Mouse (Mus musculus) megakaryocyte, embryonic 14.5 days (primary cell): ENCODE data around the gene Enpp5. TPM values are rescaled to one million over a fixed set of nuclear protein-coding genes. Genes with fewer than 3 reads are reported as not detected.

Experiments
- H3K27me3 ChIP-seq: replicated peaks from 2 replicates; pipeline ENCODE3; 2012; ENCODE audit warnings: inconsistent platforms
- H3K36me3 ChIP-seq: replicated peaks from 2 replicates; pipeline ENCODE3; 2012; ENCODE audit warnings: low read length, inconsistent platforms, mixed read lengths
- H3K4me1 ChIP-seq: 2 replicates; pipeline ENCODE4 v1.6.1; 2012; ENCODE audit warnings: inconsistent platforms
- H3K4me3 ChIP-seq: replicated peaks from 2 replicates; pipeline ENCODE3; 2012; ENCODE audit warnings: moderate library complexity, mild to moderate bottlenecking, inconsistent platforms
- H3K9me3 ChIP-seq: 2 replicates; pipeline ENCODE4 v1.6.1; 2012; ENCODE audit warnings: inconsistent platforms
- FLI1 ChIP-seq: IDR thresholded peaks from 2 replicates; pipeline ENCODE4 v1.6.1; 2012; ENCODE audit warnings: low read length, inconsistent platforms, mixed read lengths
- GATA1 ChIP-seq: IDR thresholded peaks from 3 replicates; pipeline ENCODE4 v1.6.1; 2012; ENCODE audit warnings: mixed read lengths, low read length, inconsistent platforms, borderline replicate concordance
- polyA plus RNA-seq: library from polyadenylated mRNA; stranded (reverse); fragments of >175 nt; gene quantifications from 2 replicates; pipeline ENCODE4 v1.2.3, GENCODE M21; 2012; ENCODE audit warnings: low replicate concordance; ENCODE audit not compliant: insufficient read depth

The Enpp5 gene
- polyA plus RNA-seq, 1 experiment = 0.69 TPM

DNA sequence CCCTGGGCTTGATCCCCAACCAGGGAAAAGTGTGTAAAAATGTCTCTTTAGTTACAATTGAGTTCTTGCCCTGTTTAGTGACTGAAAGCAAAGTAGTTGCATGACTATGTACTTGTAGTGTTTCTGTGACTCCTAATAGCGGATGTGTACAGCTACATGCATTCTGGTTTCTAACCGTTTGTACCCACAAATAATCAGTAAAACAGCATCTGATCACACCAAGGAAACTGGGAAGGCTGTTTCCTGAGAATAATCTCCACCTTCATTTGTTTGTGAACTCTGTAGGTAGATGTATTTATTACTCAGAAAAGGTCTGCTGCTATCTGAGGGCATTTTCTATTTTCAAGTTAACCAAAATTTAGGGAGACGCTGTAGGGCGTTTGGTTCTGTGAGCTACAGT, 4.5 kb downstream of the Enpp5 start:
- TF ChIP-seq FLI1 (no peak), GATA1 (no peak)
- Histone ChIP-seq H3K4me1 (peaks cover 19% of the 10 kb centered on the region), H3K27me3 (peaks cover 2% of the 10 kb centered on the region), H3K36me3 (peaks cover 26% of the 10 kb centered on the region), H3K4me3 (no peak overlapping the region), H3K9me3 (no peaks in the 10 kb centered on the region)

DNA sequence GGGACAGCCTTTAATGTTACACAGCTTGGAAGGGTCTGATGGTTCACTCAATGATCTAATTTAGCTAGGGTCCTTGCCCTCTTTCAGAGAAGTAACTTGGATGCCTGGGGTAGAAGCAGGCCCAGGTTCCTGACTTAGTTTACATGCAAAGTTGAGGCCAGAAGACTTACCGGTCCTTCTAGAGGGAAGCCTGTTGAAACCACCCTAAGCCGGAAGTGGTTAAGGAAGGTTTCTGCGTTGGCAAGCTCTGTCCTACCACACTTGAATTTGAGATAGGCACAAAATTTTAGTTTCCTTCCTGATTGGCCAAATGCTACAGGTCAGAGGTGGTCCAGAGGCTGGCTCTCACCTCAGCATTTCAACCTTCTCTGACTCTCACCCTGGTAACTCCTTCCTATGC, 9.6 kb downstream of the Enpp5 start:
- TF ChIP-seq GATA1 (no peak), FLI1 (no peak)
- H3K27me3 ChIP-seq = peaks cover 2% of the 10 kb centered on the region

DNA sequence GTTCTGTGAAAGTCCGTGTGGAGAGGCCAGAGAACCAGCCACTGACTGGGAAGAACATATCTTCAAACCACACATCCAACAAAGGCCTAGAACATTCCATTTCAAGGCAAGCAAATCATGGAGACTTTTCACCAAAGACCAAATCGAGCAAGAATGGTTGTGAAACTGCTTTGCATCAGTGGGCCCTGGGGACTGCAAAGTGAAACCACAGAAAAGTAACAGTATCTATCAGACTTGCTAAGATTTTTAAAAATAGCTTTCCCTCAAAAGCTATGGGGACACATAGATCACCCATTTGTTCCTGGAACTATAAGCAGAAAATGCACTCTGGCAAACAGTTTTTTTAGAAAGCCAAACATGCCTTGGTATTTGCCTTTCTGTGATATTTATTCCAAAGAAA, 12.3 kb downstream of the Enpp5 start:
- Histone ChIP-seq H3K36me3 (peaks cover 5% of the 10 kb centered on the region), H3K4me1 (peaks cover 5% of the 10 kb centered on the region; the same call in 1 of the 2 replicates)

More for the DNA sequence above, 9.6 kb downstream of the Enpp5 start:
- Histone ChIP-seq H3K36me3 (peaks cover 14% of the 10 kb centered on the region), H3K4me1 (peaks cover 5% of the 10 kb centered on the region; the same call in 1 of the 2 replicates), H3K9me3 (no peaks in the 10 kb centered on the region), H3K4me3 (no peak overlapping the region)

DNA sequence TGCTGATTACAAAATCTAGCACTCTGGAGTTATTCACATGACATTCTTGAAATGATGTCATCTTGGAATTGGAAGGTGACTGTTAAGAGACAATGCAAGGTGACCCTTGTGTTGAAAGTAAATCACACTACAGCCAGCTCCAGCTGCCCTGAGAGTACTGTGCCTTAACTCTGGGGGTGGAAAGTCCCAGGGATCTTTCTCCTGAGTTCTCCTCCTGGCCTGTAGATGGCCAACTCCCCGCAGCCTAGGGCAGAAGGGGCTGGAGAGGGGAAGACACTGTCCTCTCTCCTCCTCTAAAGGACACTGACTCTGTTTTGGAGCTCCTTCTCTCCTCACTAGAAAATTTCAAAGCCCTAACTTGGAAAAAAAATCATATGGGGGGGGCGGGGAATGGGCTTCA, 12.9 kb downstream of the Enpp5 start:
- no peak for TF ChIP-seq FLI1
- TF ChIP-seq GATA1 = no peak
- H3K36me3 ChIP-seq = peaks cover 7% of the 10 kb centered on the region
- H3K27me3 ChIP-seq = peaks cover 2% of the 10 kb centered on the region
- no peaks in the 10 kb centered on the region for H3K9me3 ChIP-seq
- peaks cover 5% of the 10 kb centered on the region; the same call in 1 of the 2 replicates for H3K4me1 ChIP-seq
- H3K4me3 ChIP-seq = no peak overlapping the region

More for the DNA sequence above, 12.3 kb downstream of the Enpp5 start:
- Histone ChIP-seq H3K27me3 (peaks cover 2% of the 10 kb centered on the region), H3K9me3 (no peaks in the 10 kb centered on the region), H3K4me3 (no peak overlapping the region)
- TF ChIP-seq FLI1 = no peak
- TF ChIP-seq GATA1 = no peak

DNA sequence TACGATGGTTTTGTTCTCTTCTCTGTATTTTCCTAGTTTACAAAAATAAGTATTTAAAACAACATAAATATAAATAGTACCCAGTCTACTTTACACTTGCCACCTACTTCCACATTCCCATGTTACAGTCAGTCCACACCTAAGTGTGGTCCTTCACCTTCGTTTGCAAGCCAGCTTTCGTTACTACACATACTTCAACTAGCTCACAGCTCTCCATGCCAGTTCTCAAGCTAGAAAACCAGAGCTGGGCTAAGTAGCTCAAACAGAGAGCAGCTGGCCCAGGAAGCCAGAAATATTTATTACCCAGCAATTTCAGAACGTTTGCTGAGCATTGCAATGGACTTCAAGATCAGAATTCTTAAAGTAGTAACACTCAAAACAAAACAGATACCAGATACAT, 21.9 kb downstream of the Enpp5 start:
- Histone ChIP-seq H3K27me3 (no peaks in the 10 kb centered on the region), H3K4me1 (peaks cover 64% of the 10 kb centered on the region), H3K36me3 (peaks cover 56% of the 10 kb centered on the region), H3K4me3 (no peak overlapping the region), H3K9me3 (no peaks in the 10 kb centered on the region)
- no peak for TF ChIP-seq FLI1
- TF ChIP-seq GATA1 = no peak

DNA sequence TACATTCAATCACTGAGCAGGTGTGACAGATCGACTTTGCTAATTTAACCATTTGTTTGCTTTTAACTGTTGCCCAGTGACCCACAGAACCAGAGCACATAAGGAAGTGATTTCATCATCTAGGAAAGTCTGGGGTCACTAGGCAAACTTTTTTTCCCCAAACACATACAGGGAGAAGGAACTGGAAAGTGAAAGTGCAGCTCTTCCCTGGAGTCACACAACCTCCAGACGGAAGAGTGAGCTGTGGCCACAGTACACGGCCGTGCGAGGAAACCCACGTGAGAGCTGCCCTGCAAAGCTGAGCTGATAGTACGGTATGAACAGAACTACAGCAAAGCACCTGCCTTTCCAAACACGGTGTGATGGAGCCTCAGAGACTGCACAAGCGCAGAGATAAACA, 22.3 kb downstream of the Enpp5 start:
- Histone ChIP-seq H3K4me3 (peak overlapping the region; percentile 64), H3K36me3 (peaks cover 54% of the 10 kb centered on the region), H3K9me3 (no peaks in the 10 kb centered on the region), H3K27me3 (no peaks in the 10 kb centered on the region), H3K4me1 (peaks cover 64% of the 10 kb centered on the region)
- TF ChIP-seq FLI1 = no peak
- no peak for TF ChIP-seq GATA1

DNA sequence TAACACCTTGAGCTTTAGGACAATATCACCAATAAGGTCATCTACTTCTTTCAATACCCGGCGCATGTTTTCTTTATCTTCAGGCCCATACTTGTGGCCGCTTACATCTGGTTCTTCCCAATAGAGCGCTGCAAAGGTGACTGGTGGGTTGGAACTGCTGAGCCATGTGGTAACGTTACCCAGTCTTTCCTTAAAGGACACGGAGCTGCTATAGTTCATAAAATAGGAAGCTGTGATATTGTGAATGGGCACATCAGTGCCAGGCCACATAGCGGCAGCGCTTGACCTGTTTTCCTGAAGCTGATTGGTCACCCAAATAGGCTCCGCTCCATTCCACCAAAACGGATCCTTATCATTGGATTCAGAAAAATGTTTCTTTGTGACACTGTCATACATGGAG, 23.3 kb downstream of the Enpp5 start:
- TF ChIP-seq GATA1 = no peak
- no peak for TF ChIP-seq FLI1
- Histone ChIP-seq H3K9me3 (no peaks in the 10 kb centered on the region), H3K4me1 (peaks cover 68% of the 10 kb centered on the region), H3K36me3 (peaks cover 51% of the 10 kb centered on the region), H3K27me3 (no peaks in the 10 kb centered on the region), H3K4me3 (no peak overlapping the region)

DNA sequence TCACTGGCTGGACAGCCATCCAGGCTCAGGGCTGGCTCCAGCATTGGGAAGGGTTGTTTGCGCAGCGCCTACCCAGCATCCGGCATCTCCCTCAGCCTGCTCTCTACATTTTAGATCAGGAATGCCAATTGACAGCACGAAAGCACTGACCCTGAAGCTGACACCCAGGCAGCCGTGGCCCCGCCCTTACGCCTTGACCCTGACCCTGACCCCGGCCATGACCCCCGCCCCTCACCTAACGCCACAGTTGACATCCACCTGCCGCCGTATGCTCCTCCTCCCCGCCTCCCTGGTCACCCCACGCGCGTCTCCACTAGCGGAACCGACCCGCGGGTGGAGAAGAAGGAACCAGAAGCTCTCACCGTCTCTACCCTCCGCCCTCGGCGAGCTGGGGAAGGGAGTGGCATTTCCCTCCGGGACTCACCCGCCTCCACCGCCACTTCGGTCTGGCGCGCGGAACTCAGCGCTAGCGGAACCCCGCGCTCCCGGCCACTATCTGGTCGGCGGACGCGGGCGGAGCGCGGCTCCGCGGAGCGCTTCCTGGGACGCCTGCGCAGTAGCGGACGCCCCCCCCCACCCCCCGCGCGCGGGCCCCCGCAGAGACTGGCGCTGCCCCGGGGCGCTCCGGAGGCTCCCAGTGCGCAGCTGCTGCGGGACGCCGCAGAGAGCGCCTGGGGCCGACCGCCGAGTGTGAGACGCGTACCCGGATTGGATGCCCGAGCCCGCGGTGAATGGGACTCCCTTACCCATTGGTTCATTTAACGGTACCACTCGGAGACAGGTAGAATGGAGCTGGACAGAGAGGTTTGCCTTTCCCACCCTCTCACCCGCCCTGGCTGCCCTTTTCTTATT, 26.9 kb downstream of the Enpp5 start, which contains the start of gene Enpp4:
Enpp4 (minus strand) TSS at position 523 of the 852 bp plus-strand sequence.
- Histone ChIP-seq H3K9me3 (no peaks in the 10 kb centered on the region), H3K4me1 (peaks cover 63% of the 10 kb centered on the region), H3K27me3 (no peaks in the 10 kb centered on the region), H3K4me3 (peak within 1 kb of the TSS; percentile 98), H3K36me3 (peaks cover 19% of the 10 kb centered on the region)
- TF ChIP-seq FLI1 (no peak), GATA1 (no peak)

DNA sequence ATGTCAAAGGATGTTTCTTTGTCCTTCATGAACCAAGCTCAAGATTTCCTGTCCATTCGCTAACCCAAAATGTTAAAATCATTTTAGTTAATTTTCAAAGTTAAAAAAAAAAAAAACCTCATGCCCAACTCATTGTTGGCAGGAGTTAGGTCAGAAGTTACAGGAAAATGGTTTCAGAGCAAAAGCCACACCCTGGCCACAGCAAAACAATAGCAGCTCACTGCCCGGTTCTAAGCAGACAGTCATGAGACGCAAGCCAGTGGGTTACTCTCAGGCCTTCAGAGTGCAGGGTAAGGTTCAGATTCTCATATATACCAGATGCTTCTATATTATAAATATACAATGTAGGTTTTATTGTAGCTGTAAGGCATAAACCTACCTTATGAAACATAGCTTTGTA, 29.7 kb downstream of the Enpp5 start:
- H3K4me3 ChIP-seq = no peak overlapping the region
- H3K27me3 ChIP-seq = no peaks in the 10 kb centered on the region
- TF ChIP-seq GATA1 (no peak), FLI1 (no peak)
- peaks cover 38% of the 10 kb centered on the region for H3K4me1 ChIP-seq
- H3K9me3 ChIP-seq = no peaks in the 10 kb centered on the region
- H3K36me3 ChIP-seq = no peaks in the 10 kb centered on the region

DNA sequence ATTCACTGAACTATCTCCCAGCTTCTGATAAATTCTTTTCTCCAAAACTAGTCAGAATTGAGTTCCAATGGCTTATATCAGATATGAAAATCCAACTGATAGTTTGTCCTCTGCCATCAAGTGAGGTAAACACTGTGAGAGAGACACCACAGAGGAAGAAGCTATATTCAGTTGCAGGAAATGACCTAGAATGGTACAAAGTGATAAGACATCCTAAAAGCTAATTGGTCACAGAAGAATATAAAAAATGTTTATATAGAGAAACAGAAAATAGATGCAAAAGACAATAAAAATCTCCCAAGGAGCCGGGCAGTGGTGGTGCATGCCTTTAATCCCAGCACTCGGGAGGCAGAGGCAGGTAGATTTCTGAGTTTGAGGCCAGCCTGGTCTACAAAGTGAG, 38.0 kb downstream of the Enpp5 start:
- Histone ChIP-seq H3K9me3 (no peaks in the 10 kb centered on the region), H3K4me3 (no peak overlapping the region), H3K4me1 (peaks cover 48% of the 10 kb centered on the region), H3K27me3 (no peaks in the 10 kb centered on the region), H3K36me3 (peaks cover 3% of the 10 kb centered on the region)
- no peak for TF ChIP-seq FLI1
- no peak for TF ChIP-seq GATA1

DNA sequence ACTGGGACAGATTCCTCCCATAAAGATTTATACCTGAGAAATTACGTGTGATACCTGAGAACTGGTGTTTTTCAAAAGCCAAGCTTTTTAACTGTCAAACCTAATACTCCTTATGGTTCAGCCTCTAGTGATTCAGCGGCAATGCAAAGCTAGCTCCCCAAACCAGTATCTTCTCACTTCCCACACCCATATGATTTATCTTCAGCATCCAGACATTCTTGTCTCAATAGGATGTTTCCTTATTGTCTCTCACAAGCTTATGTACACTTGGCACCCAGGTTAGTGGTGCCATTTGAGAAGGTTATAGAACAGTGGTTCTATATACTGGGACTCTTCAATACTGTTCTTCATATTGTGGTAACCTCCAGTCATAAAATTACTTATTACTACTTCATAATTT, 39.1 kb downstream of the Enpp5 start:
- no peak overlapping the region for H3K4me3 ChIP-seq
- peaks cover 6% of the 10 kb centered on the region for H3K36me3 ChIP-seq
- no peaks in the 10 kb centered on the region for H3K9me3 ChIP-seq
- peaks cover 58% of the 10 kb centered on the region for H3K4me1 ChIP-seq
- no peak for TF ChIP-seq GATA1
- TF ChIP-seq FLI1 = no peak
- H3K27me3 ChIP-seq = no peaks in the 10 kb centered on the region
